Mouse (Mus musculus) lung, adult 2 months (tissue): ENCODE data around the gene Flad1.
A peak's percentile ranks its signal among the peaks of the same experiment; 100 is the strongest.

Experiments used
- CTCF ChIP-seq: fragments of 200-500 bp; IDR thresholded peaks from 2 replicates; pipeline ENCODE4 v1.5.1; 2011; ENCODE audit warnings: mild to moderate bottlenecking, low read length, control low read depth; ENCODE audit not compliant: insufficient read depth
- POLR2A ChIP-seq: fragments of 200-500 bp; IDR thresholded peaks from 2 replicates; pipeline ENCODE4 v1.6.1; 2011; ENCODE audit warnings: low read depth, mild to moderate bottlenecking, control low read depth, low read length, borderline replicate concordance; ENCODE audit errors: extremely low read depth

DNA sequence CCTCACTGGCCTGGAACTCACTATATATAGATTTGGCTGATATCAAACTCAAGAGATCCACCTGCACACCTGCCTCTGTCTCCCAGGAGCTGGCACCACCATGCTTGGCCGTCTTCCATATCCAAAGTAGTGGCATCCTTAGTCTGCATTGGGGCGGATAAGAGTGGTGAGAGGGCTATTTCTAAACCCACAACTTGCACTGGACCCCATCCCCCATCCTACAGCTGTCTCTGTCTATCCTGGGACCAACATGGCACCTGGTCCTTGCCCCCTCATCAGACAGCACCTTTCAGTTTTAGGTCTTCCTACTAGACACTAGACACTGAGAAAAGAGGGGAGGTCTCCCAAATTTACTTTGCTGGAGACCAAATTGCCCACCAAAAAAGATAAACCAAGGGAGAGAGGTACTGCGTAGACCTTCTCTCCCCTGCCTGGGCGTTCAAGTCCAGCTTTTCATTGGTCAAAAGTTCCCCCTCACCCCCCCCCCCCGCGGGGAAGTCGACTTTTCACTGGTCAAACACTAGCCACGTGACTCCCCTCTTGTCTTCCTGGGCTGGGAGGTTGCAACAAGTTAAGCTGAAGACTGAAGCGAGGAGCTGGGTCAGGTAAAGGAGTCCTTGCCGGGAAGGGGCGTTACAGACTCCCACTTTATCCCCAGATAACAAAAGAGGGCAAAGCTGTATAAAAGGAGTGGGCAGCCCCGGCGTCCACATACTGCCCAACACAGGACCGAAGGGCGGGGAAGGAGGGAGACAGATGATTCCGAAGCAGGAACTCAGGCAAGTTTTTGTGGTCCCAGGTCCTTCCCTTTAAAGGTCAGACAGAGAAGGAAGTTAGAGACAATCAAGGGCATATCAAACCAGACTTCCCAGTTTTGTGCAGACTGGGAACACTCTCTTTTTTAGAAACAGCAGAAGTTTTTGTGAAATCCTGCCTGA is 24.8 kb upstream of the Flad1 start, which contains the start of gene Pbxip1:
- no peak for TF ChIP-seq CTCF
- peak; percentile 75; the same call in 1 of the 2 replicates for TF ChIP-seq POLR2A
